In the genomic region with DNA sequence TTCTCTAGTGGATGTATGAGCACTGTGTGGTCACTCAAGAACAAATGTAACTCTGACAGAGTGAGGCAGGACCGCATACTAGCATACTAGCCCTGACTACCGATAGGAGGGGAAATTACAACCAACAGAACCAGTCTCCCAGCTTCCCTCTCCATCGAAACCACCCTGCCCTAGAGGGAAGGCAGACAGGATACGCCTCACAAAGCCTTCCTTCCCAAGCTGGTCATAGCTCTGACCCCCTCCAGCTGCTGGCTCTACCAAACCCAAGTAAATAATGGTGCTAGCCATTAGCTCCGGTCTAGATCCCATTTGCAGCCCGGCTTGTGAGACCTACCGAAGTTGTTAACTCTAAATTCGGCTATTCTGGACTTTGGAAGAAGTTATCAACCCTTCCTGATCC, we compare ENCODE assay signal across 8 mouse cellular contexts. TPM values are rescaled to one million over a fixed set of nuclear protein-coding genes. Genes with fewer than 3 reads are reported as not detected.
DNase-seq lines count a peak whose midpoint lies in the region; ATAC-seq lines count a peak whose summit lies in the region.

No protein-coding gene starts in this region.

- H3K9me3 ChIP-seq in heart, embryonic 10.5 days, result no peaks in the 10 kb centered on the region
- no peaks in the 10 kb centered on the region for H3K9me3 ChIP-seq in embryonic facial prominence, embryonic 12.5 days
- no peaks in the 10 kb centered on the region for H3K9me3 ChIP-seq in hindbrain, embryonic 14.5 days (ENCODE audit: control insufficient read depth, low read length)

- WGBS in heart, embryonic 10.5 days, result 20% methylated on average over 8 of the region's 8 CpGs
- 14% methylated on average over 8 of the region's 8 CpGs for WGBS in embryonic facial prominence, embryonic 12.5 days
- WGBS in hindbrain, embryonic 14.5 days, result 24% methylated on average over 8 of the region's 8 CpGs
- WGBS in macrophage (ENCODE audit: missing documents), result 9% methylated on average over 8 of the region's 8 CpGs

- 0 out of 2 replicates have a peak overlapping the region, but pooled peaks have one; percentile 10 for H3K27ac ChIP-seq in heart, embryonic 10.5 days
- no peak overlapping the region for H3K27ac ChIP-seq in embryonic facial prominence, embryonic 12.5 days
- H3K27ac ChIP-seq in hindbrain, embryonic 14.5 days, result no peak overlapping the region
- H3K27ac ChIP-seq in macrophage, result no peak overlapping the region

- intact Hi-C loops in heart, postnatal 25 days (cut with DNase I), result loop anchor here (2.0 to 5.0 kb wide), 2 partner anchors 49 to 93 kb away; no protein-coding TSS in a partner anchor
- intact Hi-C loops in left cerebral cortex, postnatal 25 days (cut with DNase I), result no loop called here

- H3K27me3 ChIP-seq in heart, embryonic 10.5 days (ENCODE audit: insufficient read depth, poor library complexity, severe bottlenecking), result no peaks in the 10 kb centered on the region
- H3K27me3 ChIP-seq in embryonic facial prominence, embryonic 12.5 days, result no peaks in the 10 kb centered on the region
- H3K27me3 ChIP-seq in hindbrain, embryonic 14.5 days (ENCODE audit: control insufficient read depth, insufficient read depth, low read length), result no peaks in the 10 kb centered on the region

- ATAC-seq in embryonic facial prominence, embryonic 12.5 days (ENCODE audit: insufficient number of reproducible peaks, insufficient read depth, low FRiP score, low TSS enrichment), result no peak
- ATAC-seq in hindbrain, embryonic 14.5 days (ENCODE audit: low FRiP score), result no peak

- H3K36me3 ChIP-seq in heart, embryonic 10.5 days, result no peaks in the 10 kb centered on the region; the same call in 1 of the 2 replicates
- no peaks in the 10 kb centered on the region for H3K36me3 ChIP-seq in embryonic facial prominence, embryonic 12.5 days
- H3K36me3 ChIP-seq in hindbrain, embryonic 14.5 days (replicated peaks; ENCODE audit: control insufficient read depth, insufficient read depth), result no peaks in the 10 kb centered on the region
- no peaks in the 10 kb centered on the region for H3K36me3 ChIP-seq in macrophage (ENCODE audit: inconsistent target)

- H3K4me1 ChIP-seq in heart, embryonic 10.5 days, result peaks cover 44% of the 10 kb centered on the region
- peaks cover 35% of the 10 kb centered on the region for H3K4me1 ChIP-seq in embryonic facial prominence, embryonic 12.5 days
- peaks cover 33% of the 10 kb centered on the region for H3K4me1 ChIP-seq in hindbrain, embryonic 14.5 days (replicated peaks; ENCODE audit: control insufficient read depth, insufficient read depth, low read length)

- H3K9ac ChIP-seq in embryonic facial prominence, embryonic 12.5 days, result peak overlapping the region; percentile 96; the same call in 1 of the 2 replicates
- H3K9ac ChIP-seq in hindbrain, embryonic 14.5 days, result peak overlapping the region; percentile 97

- DNase-seq in heart, embryonic 10.5 days (ENCODE audit: low spot score), result no peak
- no peak for DNase-seq in heart, postnatal 25 days (ENCODE audit: low spot score)
- no peak for DNase-seq in hindbrain, embryonic 14.5 days (ENCODE audit: low spot score)
- DNase-seq in left cerebral cortex, postnatal 25 days (ENCODE audit: low spot score in 2 of 2), result no peak
- DNase-seq in thymus, postnatal 14 days, result no peak
- no peak for DNase-seq in adrenal gland, adult 8-10 months

- H3K79me2 ChIP-seq in macrophage (ENCODE audit: inconsistent target), result peaks cover 68% of the 10 kb centered on the region

- H3K4me3 ChIP-seq in heart, embryonic 10.5 days, result peak overlapping the region; percentile 97
- peak overlapping the region; percentile 97 for H3K4me3 ChIP-seq in embryonic facial prominence, embryonic 12.5 days
- H3K4me3 ChIP-seq in hindbrain, embryonic 14.5 days (replicated peaks; ENCODE audit: low read length), result peak overlapping the region; percentile 96
- H3K4me3 ChIP-seq in macrophage (ENCODE audit: inconsistent target), result peak overlapping the region; percentile 55

- H3K4me2 ChIP-seq in embryonic facial prominence, embryonic 12.5 days (replicated peaks), result peak overlapping the region; percentile 80
- H3K4me2 ChIP-seq in hindbrain, embryonic 14.5 days (replicated peaks), result peak overlapping the region; percentile 89

RNA-seq across cellular contexts. Expression of gene Gm5767, which starts 55.5 kb away (rescaled TPM):
- polyA plus RNA-seq in heart, embryonic 10.5 days (2016; fragmentation: Nextera tagmentation; extraction: Ambion mirVana), result not detected in 2 replicates
- not detected for total RNA-seq in heart, postnatal 25 days (2021)
- not detected in 2 replicates for polyA plus RNA-seq in embryonic facial prominence, embryonic 12.5 days (2016; fragmentation: Nextera tagmentation; extraction: Ambion mirVana)
- 0.35 TPM in 1 of 2 replicates, not detected in the other for polyA plus RNA-seq in hindbrain, embryonic 14.5 days (2014; fragmentation: Nextera tagmentation; extraction: Ambion mirVana)
- total RNA-seq in macrophage (2018; cell fraction: chromatin; rRNA removed), result not detected
- under 1 TPM in 1 of 26 experiments, not detected in 25; 0.31 TPM for total RNA-seq in macrophage (2018; cell fraction: cytosol; rRNA removed)
- not detected for total RNA-seq in macrophage (2018; cell fraction: nucleus; rRNA removed)
- not detected in 3 replicates for polyA plus RNA-seq in macrophage (2018)
- not detected for total RNA-seq in left cerebral cortex, postnatal 25 days (2021)
- total RNA-seq in adrenal gland, adult 8-10 months (2022), result not detected

RNA-seq across cellular contexts. Expression of gene Usp7, which starts 56.1 kb away (rescaled TPM):
- 16.8 and 24.3 TPM in 2 replicates for polyA plus RNA-seq in heart, embryonic 10.5 days (2016; fragmentation: Nextera tagmentation; extraction: Ambion mirVana)
- total RNA-seq in heart, postnatal 25 days (2021), result 10 to 100 TPM; 44.2 to 52.5 TPM
- 29.5 and 35.1 TPM in 2 replicates for polyA plus RNA-seq in embryonic facial prominence, embryonic 12.5 days (2016; fragmentation: Nextera tagmentation; extraction: Ambion mirVana)
- 44.7 and 44.9 TPM in 2 replicates for polyA plus RNA-seq in hindbrain, embryonic 14.5 days (2014; fragmentation: Nextera tagmentation; extraction: Ambion mirVana)
- 100 to 1,000 TPM; 242 to 371 (median 322) TPM for total RNA-seq in macrophage (2018; cell fraction: chromatin; rRNA removed)
- total RNA-seq in macrophage (2018; cell fraction: cytosol; rRNA removed), result 10 to 100 TPM; 48.1 to 71.6 (median 62.1) TPM
- total RNA-seq in macrophage (2018; cell fraction: nucleus; rRNA removed), result 100 to 1,000 TPM; 117 to 266 (median 159) TPM
- 46.1 to 73.0 TPM (median 65.1 TPM) in 3 replicates for polyA plus RNA-seq in macrophage (2018)
- 100 to 1,000 TPM; 155 to 160 TPM for total RNA-seq in left cerebral cortex, postnatal 25 days (2021)
- total RNA-seq in adrenal gland, adult 8-10 months (2022), result 100 to 1,000 TPM; 105 to 149 (median 127) TPM
